Mouse (Mus musculus): Measurements from ENCODE around the gene Neu2. TPM values are rescaled to one million over a fixed set of nuclear protein-coding genes. Genes with fewer than 3 reads are reported as not detected.
A peak's percentile ranks its signal among the peaks of the same experiment; 100 is the strongest.

Neu2 gene
- polyA plus RNA-seq, 1 experiment from 2014 or later = 0.13 TPM

GRCm38 (mm10) chr1:87607385-87608091 lies 97.8 kb downstream of the Neu2 start:
- Histone ChIP-seq H3K27me3 (ENCODE audit: control insufficient read depth, insufficient read depth, low read length) (no peaks in the 10 kb centered on the region), H3K4me1 (ENCODE audit: control insufficient read depth, insufficient read depth, low read length) (no peaks in the 10 kb centered on the region), H3K9ac (replicated peaks; ENCODE audit: low read length) (no peak overlapping the region), H3K27ac (replicated peaks; ENCODE audit: low read depth, low read length) (no peak overlapping the region), H3K36me3 (ENCODE audit: control insufficient read depth, insufficient read depth, low read length) (no peaks in the 10 kb centered on the region), H3K4me3 (replicated peaks; ENCODE audit: low read depth, low read length) (no peak overlapping the region), H3K4me2 (ENCODE audit: low read length) (no peak overlapping the region), H3K9me3 (ENCODE audit: control insufficient read depth, low read length) (no peaks in the 10 kb centered on the region)
- 84% methylated on average over 21 of the region's 21 CpGs for WGBS
- ATAC-seq (ENCODE audit: low FRiP score, low TSS enrichment) (no peak), DNase-seq (peak; percentile 54)

DNA sequence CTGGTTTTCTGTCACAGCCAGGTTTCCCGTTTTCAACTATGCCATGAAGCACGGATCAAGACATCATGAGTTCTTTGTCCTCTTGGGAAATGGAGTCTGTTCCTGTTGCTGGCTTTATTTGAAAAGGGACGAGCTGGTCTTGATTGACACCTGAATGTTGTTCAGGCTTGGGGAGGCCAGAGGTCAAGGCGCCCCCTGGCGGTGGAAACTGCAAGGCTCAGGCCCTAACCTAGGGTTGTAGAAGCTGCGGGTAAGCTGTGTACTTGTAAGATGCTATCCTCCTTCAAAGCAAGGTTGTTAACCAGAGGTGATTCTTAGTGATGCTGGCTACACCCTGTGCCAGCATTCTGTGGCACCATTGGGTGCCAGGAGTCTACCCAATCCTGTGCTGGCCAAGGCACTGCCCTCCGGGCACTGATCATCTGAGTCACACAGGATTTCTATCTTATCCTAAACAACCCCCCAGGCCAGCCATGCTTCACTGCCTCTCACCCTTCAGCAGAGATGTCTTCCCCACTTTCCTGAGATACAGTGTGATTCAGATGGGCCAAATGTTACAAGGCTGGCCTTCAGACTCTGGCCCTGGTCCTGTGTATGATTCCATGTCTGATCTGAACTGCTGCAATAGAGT lies 98.8 kb downstream of the Neu2 start:
- WGBS = 26% methylated on average over 7 of the region's 7 CpGs
- no peak overlapping the region for H3K4me3 ChIP-seq (replicated peaks; ENCODE audit: low read depth, low read length)
- no peaks in the 10 kb centered on the region for H3K27me3 ChIP-seq (ENCODE audit: control insufficient read depth, insufficient read depth, low read length)
- peak; percentile 62 for DNase-seq
- H3K27ac ChIP-seq (replicated peaks; ENCODE audit: low read depth, low read length) = no peak overlapping the region
- no peaks in the 10 kb centered on the region for H3K9me3 ChIP-seq (ENCODE audit: control insufficient read depth, low read length)
- no peak overlapping the region for H3K9ac ChIP-seq (replicated peaks; ENCODE audit: low read length)
- H3K4me1 ChIP-seq (ENCODE audit: control insufficient read depth, insufficient read depth, low read length) = no peaks in the 10 kb centered on the region
- H3K4me2 ChIP-seq (ENCODE audit: low read length) = no peak overlapping the region
- H3K36me3 ChIP-seq (ENCODE audit: control insufficient read depth, insufficient read depth, low read length) = no peaks in the 10 kb centered on the region
- ATAC-seq (ENCODE audit: low FRiP score, low TSS enrichment) = no peak

GRCm38 (mm10) chr1:87614576-87615295 lies 105.0 kb downstream of the Neu2 start:
- ATAC-seq (ENCODE audit: low FRiP score, low TSS enrichment) = no peak

DNA sequence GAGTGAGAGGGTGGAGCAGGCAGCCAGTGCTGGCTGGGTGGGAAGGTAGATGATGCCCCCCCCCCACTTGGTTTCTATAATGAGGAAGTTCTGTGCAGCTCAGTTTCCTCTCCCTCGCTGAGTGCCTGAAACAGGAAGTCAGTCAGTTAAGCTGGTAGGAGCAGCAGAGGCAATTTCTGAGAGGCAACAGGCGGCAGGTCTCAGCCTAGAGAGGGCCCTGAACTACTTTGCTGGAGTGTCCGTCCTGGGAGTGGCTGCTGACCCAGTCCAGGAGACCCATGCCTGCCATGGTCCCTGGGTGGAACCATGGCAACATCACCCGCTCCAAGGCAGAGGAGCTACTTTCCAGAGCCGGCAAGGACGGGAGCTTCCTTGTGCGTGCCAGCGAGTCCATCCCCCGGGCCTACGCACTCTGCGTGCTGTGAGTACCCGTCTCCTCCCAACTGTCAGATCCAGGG lies 110.6 kb downstream of the Neu2 start, which contains the start of gene Inpp5d:
Inpp5d (plus strand) TSS at position 102 of the 458 bp plus-strand sequence.
- ATAC-seq (ENCODE audit: low FRiP score, low TSS enrichment) (no peak), DNase-seq (no peak)
- Histone ChIP-seq H3K9me3 (ENCODE audit: control insufficient read depth, low read length) (no peaks in the 10 kb centered on the region), H3K27me3 (ENCODE audit: control insufficient read depth, insufficient read depth, low read length) (no peaks in the 10 kb centered on the region), H3K4me1 (ENCODE audit: control insufficient read depth, insufficient read depth, low read length) (no peaks in the 10 kb centered on the region), H3K9ac (replicated peaks; ENCODE audit: low read length) (no peak within 1 kb of the TSS), H3K36me3 (ENCODE audit: control insufficient read depth, insufficient read depth, low read length) (no peaks in the 10 kb centered on the region), H3K4me2 (ENCODE audit: low read length) (no peak within 1 kb of the TSS), H3K4me3 (replicated peaks; ENCODE audit: low read depth, low read length) (no peak within 1 kb of the TSS), H3K27ac (replicated peaks; ENCODE audit: low read depth, low read length) (no peak within 1 kb of the TSS)
- 90% methylated on average over 12 of the region's 12 CpGs for WGBS

More at GRCm38 (mm10) chr1:87614576-87615295, 105.0 kb downstream of the Neu2 start:
- WGBS = 88% methylated on average over 2 of the region's 2 CpGs
- H3K9me3 ChIP-seq (ENCODE audit: control insufficient read depth, low read length) = no peaks in the 10 kb centered on the region
- H3K27me3 ChIP-seq (ENCODE audit: control insufficient read depth, insufficient read depth, low read length) = no peaks in the 10 kb centered on the region
- H3K4me2 ChIP-seq (ENCODE audit: low read length) = no peak overlapping the region
- H3K4me3 ChIP-seq (replicated peaks; ENCODE audit: low read depth, low read length) = no peak overlapping the region
- H3K4me1 ChIP-seq (ENCODE audit: control insufficient read depth, insufficient read depth, low read length) = no peaks in the 10 kb centered on the region
- H3K36me3 ChIP-seq (ENCODE audit: control insufficient read depth, insufficient read depth, low read length) = no peaks in the 10 kb centered on the region
- DNase-seq = no peak
- no peak overlapping the region for H3K27ac ChIP-seq (replicated peaks; ENCODE audit: low read depth, low read length)
- no peak overlapping the region for H3K9ac ChIP-seq (replicated peaks; ENCODE audit: low read length)

- H3K4me3 ChIP-seq (replicated peaks; ENCODE audit: low read depth, low read length) = no peak overlapping the region
- WGBS = 89% methylated on average over 6 of the region's 6 CpGs
- H3K4me1 ChIP-seq (ENCODE audit: control insufficient read depth, insufficient read depth, low read length) = no peaks in the 10 kb centered on the region
- H3K27ac ChIP-seq (replicated peaks; ENCODE audit: low read depth, low read length) = no peak overlapping the region
- DNase-seq (no peak), ATAC-seq (ENCODE audit: low FRiP score, low TSS enrichment) (no peak)
- no peak overlapping the region for H3K9ac ChIP-seq (replicated peaks; ENCODE audit: low read length)
- no peaks in the 10 kb centered on the region for H3K9me3 ChIP-seq (ENCODE audit: control insufficient read depth, low read length)
- no peak overlapping the region for H3K4me2 ChIP-seq (ENCODE audit: low read length)
- no peaks in the 10 kb centered on the region for H3K36me3 ChIP-seq (ENCODE audit: control insufficient read depth, insufficient read depth, low read length)
- H3K27me3 ChIP-seq (ENCODE audit: control insufficient read depth, insufficient read depth, low read length) = no peaks in the 10 kb centered on the region
Observed at GRCm38 (mm10) chr1:87620693-87621092, 111.0 kb downstream of the Neu2 start.

- no peak overlapping the region for H3K4me3 ChIP-seq (replicated peaks; ENCODE audit: low read depth, low read length)
- H3K27ac ChIP-seq (replicated peaks; ENCODE audit: low read depth, low read length) = no peak overlapping the region
- ATAC-seq (ENCODE audit: low FRiP score, low TSS enrichment) (no peak), DNase-seq (no peak)
- no peak overlapping the region for H3K9ac ChIP-seq (replicated peaks; ENCODE audit: low read length)
- H3K4me1 ChIP-seq (ENCODE audit: control insufficient read depth, insufficient read depth, low read length) = no peaks in the 10 kb centered on the region
- WGBS = 88% methylated on average over 9 of the region's 9 CpGs
- no peaks in the 10 kb centered on the region for H3K27me3 ChIP-seq (ENCODE audit: control insufficient read depth, insufficient read depth, low read length)
- H3K9me3 ChIP-seq (ENCODE audit: control insufficient read depth, low read length) = no peaks in the 10 kb centered on the region
- no peak overlapping the region for H3K4me2 ChIP-seq (ENCODE audit: low read length)
- H3K36me3 ChIP-seq (ENCODE audit: control insufficient read depth, insufficient read depth, low read length) = no peaks in the 10 kb centered on the region
Observed at GRCm38 (mm10) chr1:87621146-87621857, 111.6 kb downstream of the Neu2 start.

DNA sequence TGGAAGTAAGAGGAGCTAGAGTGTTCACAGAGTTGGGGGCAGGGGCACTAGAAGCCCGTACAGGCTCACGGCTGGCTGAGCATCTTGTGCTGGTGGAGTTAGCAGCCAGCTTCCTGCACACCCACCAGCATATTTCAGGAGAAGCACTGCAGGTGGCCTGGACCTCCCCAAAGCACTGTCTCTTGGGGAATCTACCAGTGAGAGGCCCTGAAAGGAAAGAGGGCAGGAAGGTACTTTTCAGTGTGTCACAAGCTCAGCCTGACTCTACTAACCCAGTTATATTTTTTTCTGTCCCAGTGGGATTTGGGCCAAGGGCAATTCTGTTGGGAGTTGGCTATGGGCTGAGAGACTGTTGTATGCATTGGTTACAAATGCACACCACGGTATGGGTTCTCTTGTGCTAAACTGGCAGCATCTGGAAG lies 112.2 kb downstream of the Neu2 start:
- no peaks in the 10 kb centered on the region for H3K9me3 ChIP-seq (ENCODE audit: control insufficient read depth, low read length)
- ATAC-seq (ENCODE audit: low FRiP score, low TSS enrichment) (no peak), DNase-seq (no peak)
- H3K4me3 ChIP-seq (replicated peaks; ENCODE audit: low read depth, low read length) = no peak overlapping the region
- H3K9ac ChIP-seq (replicated peaks; ENCODE audit: low read length) = no peak overlapping the region
- no peaks in the 10 kb centered on the region for H3K36me3 ChIP-seq (ENCODE audit: control insufficient read depth, insufficient read depth, low read length)
- H3K27me3 ChIP-seq (ENCODE audit: control insufficient read depth, insufficient read depth, low read length) = no peaks in the 10 kb centered on the region
- WGBS = 60% methylated on average over 3 of the region's 3 CpGs
- no peaks in the 10 kb centered on the region for H3K4me1 ChIP-seq (ENCODE audit: control insufficient read depth, insufficient read depth, low read length)
- H3K27ac ChIP-seq (replicated peaks; ENCODE audit: low read depth, low read length) = no peak overlapping the region
- no peak overlapping the region for H3K4me2 ChIP-seq (ENCODE audit: low read length)

GRCm38 (mm10) chr1:87623977-87624666 lies 114.4 kb downstream of the Neu2 start:
- H3K36me3 ChIP-seq (ENCODE audit: control insufficient read depth, insufficient read depth, low read length) = no peaks in the 10 kb centered on the region
- H3K4me2 ChIP-seq (ENCODE audit: low read length) = no peak overlapping the region
- H3K9me3 ChIP-seq (ENCODE audit: control insufficient read depth, low read length) = no peaks in the 10 kb centered on the region
- no peak overlapping the region for H3K4me3 ChIP-seq (replicated peaks; ENCODE audit: low read depth, low read length)
- ATAC-seq (ENCODE audit: low FRiP score, low TSS enrichment) = no peak
- no peaks in the 10 kb centered on the region for H3K4me1 ChIP-seq (ENCODE audit: control insufficient read depth, insufficient read depth, low read length)
- no peak overlapping the region for H3K9ac ChIP-seq (replicated peaks; ENCODE audit: low read length)
- no peak for DNase-seq
- no peak overlapping the region for H3K27ac ChIP-seq (replicated peaks; ENCODE audit: low read depth, low read length)
- H3K27me3 ChIP-seq (ENCODE audit: control insufficient read depth, insufficient read depth, low read length) = no peaks in the 10 kb centered on the region
- 83% methylated on average over 1 of the region's 1 CpGs for WGBS

Measured in midbrain, embryonic 14.5 days (tissue).